Mouse (Mus musculus): ENCODE measurements around the gene Nde1.

DNA sequence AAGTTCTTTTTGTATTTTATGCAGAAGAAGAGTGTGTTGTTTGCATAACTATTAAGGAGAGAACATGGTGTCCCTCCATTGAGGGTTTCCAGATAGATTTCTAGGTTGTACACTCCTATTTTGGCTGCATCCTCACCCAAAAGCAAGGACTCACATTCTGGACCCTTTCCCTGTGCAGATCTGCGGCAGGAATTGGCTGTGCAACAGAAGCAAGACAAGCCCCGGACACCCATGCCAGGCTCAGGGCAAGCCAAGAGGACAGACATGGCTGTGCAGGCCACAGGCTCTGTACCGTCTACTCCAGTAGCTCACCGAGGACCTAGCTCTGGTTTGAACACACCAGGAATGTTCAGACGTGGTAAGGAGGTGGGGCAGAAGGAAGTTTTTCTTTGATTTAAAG, 22.4 kb downstream of the Nde1 start:
- no peak for TF ChIP-seq CTCF (IDR thresholded peaks at IDR 0.05; ENCODE audit: borderline replicate concordance, insufficient read depth, low read depth, low read length)
- no peak for TF ChIP-seq POLR2A (IDR thresholded peaks at IDR 0.05; ENCODE audit: borderline replicate concordance, insufficient read depth, low read length)
